Mouse (Mus musculus) brain, embryonic 14.5 days (tissue): ENCODE results near the gene Dpp6.

Experiments used
- CTCF ChIP-seq: fragments of 200-500 bp; IDR thresholded peaks from 2 replicates; pipeline ENCODE4 v1.5.1; 2012; ENCODE audit warnings: inconsistent platforms, mild to moderate bottlenecking, moderate library complexity, borderline replicate concordance; ENCODE audit not compliant: insufficient read depth, insufficient read length; ENCODE audit errors: extremely low read depth
- POLR2A ChIP-seq: fragments of 200-500 bp; IDR thresholded peaks from 2 replicates; pipeline ENCODE4 v1.6.1; 2012; ENCODE audit warnings: mild to moderate bottlenecking, inconsistent platforms, borderline replicate concordance; ENCODE audit not compliant: poor library complexity, insufficient read depth, insufficient read length, severe bottlenecking; ENCODE audit errors: extremely low read depth

DNA sequence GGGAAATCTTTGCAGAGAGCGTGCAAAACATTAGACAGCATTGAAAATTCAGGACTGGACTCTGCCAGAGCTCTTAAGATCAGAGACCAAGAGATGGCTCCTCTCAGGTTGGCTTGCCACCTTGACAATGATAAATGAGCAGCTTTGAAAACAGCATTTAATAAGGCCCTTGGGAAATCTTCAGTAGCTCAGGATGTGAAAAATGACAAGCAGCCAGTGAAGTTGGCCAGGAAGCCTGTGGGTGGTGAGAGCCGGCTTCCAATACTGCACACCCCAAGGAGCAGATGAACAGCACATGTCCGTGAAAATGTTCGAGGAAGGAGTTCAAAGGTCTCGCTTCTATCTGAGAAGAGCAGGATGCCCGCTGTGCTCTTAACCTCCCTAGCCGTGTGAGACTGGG lies 748.7 kb downstream of the Dpp6 start:
- no peak for TF ChIP-seq POLR2A
- no peak for TF ChIP-seq CTCF
